Mouse (Mus musculus): ENCODE results near the gene Mta1. TPM values are rescaled to one million over a fixed set of nuclear protein-coding genes. Genes with fewer than 3 reads are reported as not detected.

Mta1 gene
- total RNA-seq, 2 experiments from 2014 or later, result 72.9 to 76.5 TPM

DNA sequence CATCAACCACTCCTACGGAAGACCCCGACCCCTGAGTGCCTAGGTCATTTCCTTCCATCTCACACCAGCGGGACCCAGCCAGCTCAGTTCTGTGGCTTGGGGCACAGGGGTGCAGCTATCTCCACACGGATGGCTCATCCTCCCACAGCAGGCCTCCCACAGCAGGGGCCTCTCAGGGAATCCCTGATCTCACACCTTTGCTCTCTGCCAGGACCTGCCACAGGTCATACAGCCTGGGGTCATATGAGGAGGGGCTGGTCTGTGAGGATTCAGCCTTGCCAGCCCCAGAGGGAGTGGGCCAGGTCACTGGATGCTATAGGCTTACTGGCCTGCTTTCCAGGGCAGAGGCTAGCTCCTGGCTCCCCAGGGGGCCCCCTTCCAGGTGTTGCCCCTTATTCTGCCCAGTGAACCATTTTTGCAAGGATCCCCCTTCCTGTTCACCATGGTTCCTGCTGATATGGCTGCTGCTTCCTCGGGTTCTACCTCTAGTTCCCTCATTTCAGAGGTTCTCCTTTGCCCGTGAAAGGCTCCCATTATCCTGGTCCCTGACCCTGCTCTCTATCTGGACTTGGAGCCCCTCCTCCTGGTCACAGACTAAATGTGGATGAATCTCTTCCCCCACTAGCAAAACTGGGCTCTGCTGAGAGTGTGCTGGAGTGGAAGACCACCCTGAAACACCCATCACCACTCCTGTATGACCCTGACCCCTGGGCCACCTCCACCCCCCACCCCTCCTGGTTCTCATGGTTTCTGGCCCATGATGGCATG is 1.6 kb downstream of the Mta1 start:
- intact Hi-C loops (cut with DNase I), result loop anchor here (2.0 to 5.0 kb wide), 2 partner anchors 25 to 97 kb away; partner anchors contain the start of genes Brf1 and Tex22
- TF ChIP-seq CTCF (IDR thresholded peaks at IDR 0.05), result no peak

DNA sequence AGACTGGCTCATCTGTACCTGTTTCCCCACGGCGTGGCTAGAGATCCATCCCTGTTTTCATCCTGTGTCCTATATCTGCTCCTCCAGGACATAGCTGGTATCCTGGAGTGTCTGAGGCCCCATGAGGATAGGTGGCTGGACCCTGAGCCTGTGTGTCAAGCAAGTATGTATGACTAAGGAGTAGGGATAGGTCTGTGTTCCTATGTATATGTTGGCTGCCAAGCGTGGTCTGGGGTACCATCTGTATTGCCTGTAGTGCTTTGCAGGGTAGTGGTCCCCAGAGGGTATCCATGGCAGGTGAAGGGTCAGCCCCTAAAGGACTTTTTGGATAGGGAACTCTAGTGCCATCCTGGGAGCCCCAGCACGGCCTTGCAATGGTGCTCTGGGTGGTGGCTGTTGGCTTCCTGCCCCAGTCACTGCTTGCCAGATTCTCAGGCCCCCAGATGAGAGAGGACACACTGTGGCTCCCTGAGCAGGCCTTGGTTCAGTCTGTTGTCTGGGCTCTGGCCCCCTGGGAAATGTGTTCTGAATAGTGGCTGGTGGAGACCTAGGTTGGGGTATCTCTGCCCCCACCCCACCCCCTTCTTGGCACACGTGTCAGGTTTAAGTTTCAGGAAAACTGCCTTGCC is 2.5 kb downstream of the Mta1 start:
- Histone ChIP-seq H3K27ac (peak overlapping the region; percentile 32; the same call in 1 of the 2 replicates), H3K4me3 (no peak overlapping the region)
- intact Hi-C loops (cut with DNase I), result loop anchor here (5.0 kb wide), 1 partner anchor 98 kb away; the partner anchor contains the start of gene Brf1
- no peak for DNase-seq (ENCODE audit: extremely low spot score in 1 of 2, low spot score in 2 of 2)
- no peak for TF ChIP-seq CTCF (IDR thresholded peaks at IDR 0.05)

More for the DNA sequence above, 1.6 kb downstream of the Mta1 start:
- Histone ChIP-seq H3K27ac (peak overlapping the region; percentile 78; the same call in 1 of the 2 replicates), H3K4me3 (peak overlapping the region; percentile 75)
- DNase-seq (ENCODE audit: extremely low spot score in 1 of 2, low spot score in 2 of 2), result no peak

DNA sequence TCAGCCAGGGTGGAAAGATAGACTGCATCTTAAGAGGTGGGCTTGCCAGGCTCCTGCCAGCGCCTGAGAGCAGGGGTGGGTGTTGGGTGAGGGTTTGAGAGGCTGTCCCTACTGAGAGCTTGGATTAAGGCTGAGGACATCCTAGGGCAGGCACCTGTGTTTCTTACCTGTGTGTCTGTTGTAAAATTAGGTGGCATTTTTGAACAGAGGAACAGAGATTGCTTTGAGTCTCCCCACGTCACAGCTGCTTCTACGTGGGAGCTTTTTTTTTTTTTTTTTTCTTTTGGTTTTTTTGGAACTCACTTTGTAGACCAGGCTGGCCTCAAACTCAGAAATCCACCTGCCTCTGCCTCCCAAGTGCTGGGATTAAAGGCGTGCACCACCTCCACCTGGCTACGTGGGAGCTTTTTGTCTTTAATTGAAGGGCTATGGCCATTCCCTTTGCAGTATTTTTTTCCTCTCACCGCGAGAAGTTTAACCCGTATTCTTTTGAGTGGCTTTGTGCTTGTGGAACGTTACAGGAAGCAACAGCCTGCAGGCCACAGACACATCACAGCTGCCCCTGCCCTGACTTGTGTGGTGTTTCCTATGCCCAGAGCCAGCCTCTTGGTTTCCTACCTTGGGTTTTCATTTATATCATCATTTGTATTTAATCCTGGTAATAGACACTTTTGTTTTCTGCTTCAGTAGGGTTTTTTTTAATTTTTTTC is 3.3 kb downstream of the Mta1 start:
- Histone ChIP-seq H3K4me3 (no peak overlapping the region), H3K27ac (no peak overlapping the region)
- no peak for TF ChIP-seq CTCF (IDR thresholded peaks at IDR 0.05)
- intact Hi-C loops (cut with DNase I), result loop anchor here (5.0 kb wide), 1 partner anchor 99 kb away; the partner anchor contains the start of gene Brf1
- no peak for DNase-seq (ENCODE audit: extremely low spot score in 1 of 2, low spot score in 2 of 2)

DNA sequence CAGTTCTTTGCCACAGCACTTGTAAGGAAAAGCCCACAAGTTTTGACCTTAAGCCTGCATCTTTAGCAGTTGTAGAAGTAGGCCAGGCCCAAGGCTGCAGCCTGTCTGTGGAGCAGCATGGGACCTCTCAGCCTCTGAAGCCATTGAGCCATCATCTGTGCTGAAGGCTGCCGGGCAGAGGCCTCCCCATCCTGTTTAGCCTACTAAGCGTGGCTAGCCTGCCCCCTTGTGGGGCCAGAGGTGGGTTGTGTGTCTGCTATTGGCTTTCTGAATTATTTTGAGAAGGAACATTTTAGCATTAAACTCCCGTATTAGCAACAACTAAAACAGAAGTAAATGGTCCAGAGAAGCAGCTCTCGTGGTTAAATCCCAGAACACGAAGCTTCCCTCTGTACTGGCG is 4.4 kb downstream of the Mta1 start:
- no peak overlapping the region for H3K4me3 ChIP-seq
- peak; percentile 71 for TF ChIP-seq CTCF (IDR thresholded peaks at IDR 0.05)
- H3K27ac ChIP-seq, result peak overlapping the region; percentile 57; the same call in 1 of the 2 replicates
- DNase-seq (ENCODE audit: extremely low spot score in 1 of 2, low spot score in 2 of 2), result peak in 1 of 2 experiments; percentile 55
- intact Hi-C loops (cut with DNase I), result loop anchor here (5.0 kb wide), 1 partner anchor 100 kb away; the partner anchor contains the start of gene Brf1

DNA sequence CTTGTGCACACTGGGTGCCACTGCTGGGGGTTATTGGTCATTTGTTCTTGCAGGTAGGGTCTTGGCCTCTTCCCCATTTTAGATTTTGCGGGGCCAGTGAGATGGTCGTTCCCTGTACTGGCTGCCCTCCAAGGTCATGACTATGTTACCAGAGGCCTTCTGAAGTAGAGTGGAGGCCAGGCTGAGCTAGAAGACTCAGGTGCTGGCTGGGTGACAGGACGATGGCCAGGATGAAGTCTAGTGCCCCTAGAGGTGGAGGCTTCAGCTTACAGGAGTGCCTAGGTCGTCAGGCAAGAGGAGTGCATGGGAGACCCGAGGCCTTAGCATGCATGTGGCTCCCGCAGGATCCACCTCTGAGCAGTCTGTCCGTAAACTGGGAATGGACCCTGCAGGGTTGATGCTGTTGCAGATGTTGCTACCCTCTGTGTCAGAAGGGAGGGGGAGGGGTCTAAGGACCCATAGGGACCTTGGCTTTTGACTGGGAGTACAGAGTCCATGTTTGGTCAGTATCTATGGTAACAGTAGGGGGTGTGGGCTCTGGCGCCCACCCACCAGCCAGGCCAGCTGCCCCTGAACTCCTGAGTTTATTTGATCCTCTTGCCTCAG is 5.9 kb downstream of the Mta1 start:
- no peak overlapping the region for H3K27ac ChIP-seq
- intact Hi-C loops (cut with DNase I), result loop anchor here (5.0 kb wide), 1 partner anchor 102 kb away; the partner anchor contains the start of gene Brf1
- TF ChIP-seq CTCF (IDR thresholded peaks at IDR 0.05), result peak; percentile 35
- H3K4me3 ChIP-seq, result no peak overlapping the region
- no peak for DNase-seq (ENCODE audit: extremely low spot score in 1 of 2, low spot score in 2 of 2)

DNA sequence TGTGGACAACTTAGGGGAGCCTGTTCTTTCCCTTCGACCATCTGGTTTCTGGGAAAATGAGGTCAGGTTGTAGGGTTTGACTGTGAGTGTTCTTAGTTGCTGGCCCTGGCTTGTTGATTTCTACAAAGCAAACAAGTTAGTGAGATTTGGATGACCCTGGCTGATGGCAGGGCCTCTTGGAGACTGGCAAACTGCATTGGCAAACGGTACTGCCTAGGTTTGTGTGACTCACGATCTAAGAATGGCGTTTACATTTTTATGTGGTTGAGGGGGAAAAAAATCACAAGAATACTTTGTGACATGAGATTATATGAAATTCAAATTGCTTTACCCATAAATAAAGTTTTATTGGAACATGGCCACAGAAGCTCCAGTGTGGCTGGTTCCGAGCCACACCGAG is 8.3 kb downstream of the Mta1 start:
- Histone ChIP-seq H3K4me3 (no peak overlapping the region), H3K27ac (peak overlapping the region; percentile 13; the same call in 1 of the 2 replicates)
- intact Hi-C loops (cut with DNase I), result no loop called here
- no peak for DNase-seq (ENCODE audit: extremely low spot score in 1 of 2, low spot score in 2 of 2)
- TF ChIP-seq CTCF (IDR thresholded peaks at IDR 0.05), result no peak

DNA sequence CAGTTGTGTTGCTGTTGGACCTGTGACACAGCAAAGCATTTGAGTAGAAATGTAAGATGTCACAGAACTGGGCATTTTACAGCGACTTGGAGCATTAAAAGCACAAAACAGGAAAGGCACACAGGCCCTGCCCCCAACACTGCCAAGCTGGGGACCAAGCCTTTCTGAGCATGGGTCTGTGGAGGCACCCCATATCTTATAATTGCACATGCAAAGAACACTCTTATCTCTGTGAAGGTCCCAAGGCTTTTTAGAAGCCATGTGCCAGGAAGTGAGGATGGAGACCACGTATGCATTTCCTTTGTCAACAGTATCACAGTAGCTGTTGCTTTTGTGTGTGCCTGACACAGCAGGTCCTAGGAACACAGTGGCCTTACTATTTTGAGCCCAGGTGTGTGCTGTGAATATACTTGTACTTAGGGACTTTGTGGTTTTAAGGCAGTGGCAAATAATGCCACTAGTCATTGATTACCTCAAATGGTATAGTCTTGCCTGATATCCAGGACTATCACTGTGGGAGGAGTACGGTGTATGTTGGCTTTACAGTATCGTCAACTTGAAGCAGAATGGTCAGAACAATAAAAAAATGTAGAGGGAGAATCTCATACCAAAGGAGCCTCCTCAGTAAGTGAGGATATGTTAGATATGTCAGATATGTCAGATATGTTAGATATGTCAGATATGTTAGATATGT is 9.5 kb downstream of the Mta1 start:
- DNase-seq (ENCODE audit: extremely low spot score in 1 of 2, low spot score in 2 of 2), result no peak
- intact Hi-C loops (cut with DNase I), result no loop called here
- no peak overlapping the region for H3K27ac ChIP-seq
- no peak overlapping the region for H3K4me3 ChIP-seq
- TF ChIP-seq CTCF (IDR thresholded peaks at IDR 0.05), result no peak

DNA sequence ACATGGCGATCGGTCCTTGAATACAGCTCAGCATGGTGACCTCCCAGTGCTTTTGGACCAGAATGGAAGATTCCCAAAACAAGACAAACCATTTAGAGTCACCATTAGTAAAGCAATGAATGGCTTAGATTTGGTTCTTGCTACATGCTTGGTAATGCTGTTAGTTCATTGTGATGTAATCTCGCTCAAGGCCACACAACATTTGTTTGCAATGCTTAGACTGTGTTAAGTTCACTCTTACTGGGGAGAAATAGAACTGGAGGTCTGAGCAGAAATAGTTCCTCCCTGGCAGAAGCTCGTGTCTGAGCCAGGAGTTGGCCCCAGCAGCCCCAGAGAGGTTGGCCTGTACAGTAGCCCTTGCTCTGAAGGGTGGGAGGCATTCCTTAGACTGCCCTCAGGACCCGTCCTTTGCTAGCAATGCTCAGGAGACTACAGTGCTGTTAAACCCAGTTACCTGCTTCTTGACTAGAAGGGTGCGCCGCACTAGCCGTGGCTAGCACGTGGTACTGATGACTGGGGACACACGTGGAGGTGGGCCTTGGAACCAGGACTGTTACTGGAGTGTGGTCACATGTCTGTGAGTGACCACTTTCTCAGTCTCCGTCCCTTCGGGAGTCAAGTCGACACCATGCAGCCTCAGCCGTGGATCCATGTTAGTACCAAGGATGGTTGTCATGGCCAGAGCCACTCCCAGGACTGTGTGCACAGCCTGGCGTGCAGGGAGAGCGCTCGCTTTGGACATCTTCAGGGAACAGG is 10.6 kb downstream of the Mta1 start:
- DNase-seq (ENCODE audit: extremely low spot score in 1 of 2, low spot score in 2 of 2), result no peak
- Histone ChIP-seq H3K4me3 (no peak overlapping the region), H3K27ac (no peak overlapping the region)
- no peak for TF ChIP-seq CTCF (IDR thresholded peaks at IDR 0.05)
- intact Hi-C loops (cut with DNase I), result no loop called here

DNA sequence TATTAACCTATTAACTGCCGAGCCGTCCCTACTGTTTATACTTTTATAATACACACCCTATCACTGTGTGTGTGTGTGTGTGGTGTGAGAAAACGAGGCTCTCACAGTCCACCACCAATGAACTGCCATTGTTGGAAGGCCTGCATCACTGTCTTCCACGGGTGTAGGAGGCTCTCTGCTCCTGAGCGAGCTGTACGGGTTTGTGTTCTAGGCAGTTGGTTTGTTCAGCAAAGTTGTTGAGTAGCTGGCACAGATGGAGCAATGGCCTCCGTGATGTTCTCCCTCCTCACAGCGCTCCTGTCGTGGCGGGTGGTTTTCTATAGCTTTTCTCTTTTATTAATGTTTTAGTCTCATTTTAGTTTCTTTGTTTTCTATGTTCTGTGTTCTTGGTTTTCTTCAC is 11.7 kb downstream of the Mta1 start:
- no peak overlapping the region; the same call in 1 of the 2 replicates for H3K27ac ChIP-seq
- intact Hi-C loops (cut with DNase I), result no loop called here

DNA sequence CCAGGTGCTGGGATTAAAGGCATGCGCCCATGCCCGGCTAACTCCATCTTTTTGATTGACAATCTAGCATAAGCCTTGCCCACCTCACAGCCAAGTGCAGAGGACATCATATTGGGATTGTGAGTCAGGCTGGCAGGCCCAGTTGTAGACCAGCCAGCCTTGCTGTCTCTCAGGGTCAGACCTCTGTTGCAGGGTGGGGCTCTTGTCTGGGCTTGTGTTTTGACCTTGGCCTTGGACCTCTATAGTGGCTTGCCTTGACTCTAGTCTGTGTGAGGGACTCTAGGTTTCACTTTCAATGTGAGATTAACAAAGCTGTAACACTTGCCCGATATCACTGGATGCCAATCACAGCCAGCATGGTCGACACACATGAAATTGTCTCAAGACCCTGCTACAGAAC is 16.1 kb downstream of the Mta1 start:
- no peak overlapping the region for H3K4me3 ChIP-seq
- no peak for TF ChIP-seq CTCF (IDR thresholded peaks at IDR 0.05)
- no peak for DNase-seq (ENCODE audit: extremely low spot score in 1 of 2, low spot score in 2 of 2)
- no peak overlapping the region for H3K27ac ChIP-seq
- intact Hi-C loops (cut with DNase I), result no loop called here

More for the DNA sequence above, 11.7 kb downstream of the Mta1 start:
- no peak for TF ChIP-seq CTCF (IDR thresholded peaks at IDR 0.05)
- H3K4me3 ChIP-seq, result no peak overlapping the region
- no peak for DNase-seq (ENCODE audit: extremely low spot score in 1 of 2, low spot score in 2 of 2)
